Mouse (Mus musculus) liver, embryonic 12.5 days (tissue): ENCODE data around the gene Ptprf. TPM values are rescaled to one million over a fixed set of nuclear protein-coding genes. Genes with fewer than 3 reads are reported as not detected.

ENCODE experiments used
- ATAC-seq: fragments of 200-750 bp; cut with Nextera tagmentation; 2 replicates; pipeline ENCODE4 v1.8.0; 2017; ENCODE audit warnings: moderate number of reproducible peaks, mild to moderate bottlenecking, moderate library complexity
- H3K27ac ChIP-seq: fragments of 300-500 bp; sonication (generic); 2 replicates; pipeline ENCODE4 v1.5.1; 2016; ENCODE audit warnings: mild to moderate bottlenecking
- H3K27me3 ChIP-seq: fragments of 300-500 bp; sonication (generic); replicated peaks from 2 replicates; pipeline ENCODE4 v1.6.1; 2016; ENCODE audit warnings: mild to moderate bottlenecking, moderate library complexity
- H3K36me3 ChIP-seq: fragments of 300-500 bp; sonication (generic); 2 replicates; pipeline ENCODE4 v1.6.1; 2016; ENCODE audit warnings: mild to moderate bottlenecking, moderate library complexity
- H3K4me1 ChIP-seq: fragments of 300-500 bp; sonication (generic); 2 replicates; pipeline ENCODE4 v1.6.1; 2016
- H3K4me2 ChIP-seq: fragments of 300-500 bp; sonication (generic); 2 replicates; pipeline ENCODE4 v1.6.1; 2016; ENCODE audit warnings: mild to moderate bottlenecking, moderate library complexity
- H3K4me3 ChIP-seq: fragments of 300-500 bp; sonication (generic); 2 replicates; pipeline ENCODE4 v1.5.1; 2016; ENCODE audit warnings: mild to moderate bottlenecking, moderate library complexity
- H3K9ac ChIP-seq: fragments of 300-500 bp; sonication (generic); 2 replicates; pipeline ENCODE4 v1.6.1; 2016; ENCODE audit warnings: mild to moderate bottlenecking, moderate library complexity
- H3K9me3 ChIP-seq: fragments of 300-500 bp; sonication (generic); replicated peaks from 2 replicates; pipeline ENCODE4 v1.6.1; 2016; ENCODE audit warnings: mild to moderate bottlenecking, moderate library complexity
- WGBS: fragments of 180-500 bp; shearing (Covaris S2); methylation state at CpG from one replicate; pipeline ENCODE4 v1.1.7; 2016; ENCODE audit not compliant: insufficient replicate concordance; 5-methylcytosine and 5-hydroxymethylcytosine counted together
- polyA plus RNA-seq: library from polyadenylated mRNA; unstranded; fragments of >200 nt; fragmentation: Nextera tagmentation; extraction: Ambion mirVana; gene quantifications from 2 replicates; pipeline ENCODE4 v1.2.1, GENCODE M21; 2016

The Ptprf gene
- polyA plus RNA-seq, 1 experiment from 2014 or later: 19.3 TPM

DNA sequence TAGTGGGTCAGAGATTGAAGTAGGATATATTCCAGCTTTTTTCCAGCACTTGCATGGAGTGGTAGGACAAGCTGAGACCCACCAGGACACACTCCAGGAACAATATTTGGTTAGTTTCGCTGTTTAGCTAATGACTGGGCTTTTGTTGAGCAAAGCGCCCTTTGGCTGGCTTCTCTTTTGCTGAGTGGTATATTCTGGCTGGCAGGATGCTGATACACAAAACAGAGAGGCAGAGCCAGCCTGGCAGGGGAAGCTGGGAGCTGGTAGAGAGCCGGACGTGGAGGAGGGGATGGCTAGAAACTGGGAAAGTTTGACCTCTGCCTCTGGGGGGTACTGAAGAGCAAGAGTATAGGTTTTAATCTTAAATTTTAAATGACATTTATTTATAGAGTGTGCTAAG lies 13.8 kb upstream of the Ptprf start:
- no peak for ATAC-seq
- Histone ChIP-seq H3K27me3 (peaks cover 14% of the 10 kb centered on the region; the same call in 1 of the 2 replicates), H3K4me2 (no peak overlapping the region), H3K27ac (no peak overlapping the region), H3K9ac (no peak overlapping the region), H3K36me3 (no peaks in the 10 kb centered on the region), H3K4me1 (no peaks in the 10 kb centered on the region), H3K4me3 (no peak overlapping the region), H3K9me3 (no peaks in the 10 kb centered on the region)
- 58% methylated on average over 4 of the region's 4 CpGs for WGBS

DNA sequence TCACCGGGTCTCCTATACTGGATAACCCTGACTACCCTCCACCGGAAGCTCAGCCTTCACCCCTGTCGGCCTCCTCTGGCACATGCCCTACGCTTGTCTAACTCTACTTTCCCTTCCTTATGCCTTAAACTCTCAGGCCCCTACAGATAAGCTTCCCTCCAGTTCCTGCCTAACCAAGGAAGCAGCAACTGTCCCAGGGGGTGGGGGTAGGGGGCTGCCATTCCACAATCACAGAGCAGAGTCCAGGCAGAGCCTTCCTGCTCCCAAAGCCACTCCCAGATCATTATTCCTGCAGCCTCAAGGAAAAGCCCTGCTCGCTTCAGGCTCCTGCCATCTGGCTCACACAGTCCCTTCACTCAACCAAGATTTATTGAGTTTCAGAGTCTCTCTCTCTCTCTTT lies 6.6 kb upstream of the Ptprf start:
- Histone ChIP-seq H3K9ac (no peak overlapping the region), H3K27me3 (peaks cover 58% of the 10 kb centered on the region), H3K9me3 (no peaks in the 10 kb centered on the region), H3K4me3 (no peak overlapping the region), H3K4me2 (no peak overlapping the region), H3K4me1 (no peaks in the 10 kb centered on the region), H3K36me3 (no peaks in the 10 kb centered on the region), H3K27ac (no peak overlapping the region)
- ATAC-seq: peak; percentile 24; the same call in 1 of the 2 replicates
- 11% methylated on average over 5 of the region's 5 CpGs for WGBS

DNA sequence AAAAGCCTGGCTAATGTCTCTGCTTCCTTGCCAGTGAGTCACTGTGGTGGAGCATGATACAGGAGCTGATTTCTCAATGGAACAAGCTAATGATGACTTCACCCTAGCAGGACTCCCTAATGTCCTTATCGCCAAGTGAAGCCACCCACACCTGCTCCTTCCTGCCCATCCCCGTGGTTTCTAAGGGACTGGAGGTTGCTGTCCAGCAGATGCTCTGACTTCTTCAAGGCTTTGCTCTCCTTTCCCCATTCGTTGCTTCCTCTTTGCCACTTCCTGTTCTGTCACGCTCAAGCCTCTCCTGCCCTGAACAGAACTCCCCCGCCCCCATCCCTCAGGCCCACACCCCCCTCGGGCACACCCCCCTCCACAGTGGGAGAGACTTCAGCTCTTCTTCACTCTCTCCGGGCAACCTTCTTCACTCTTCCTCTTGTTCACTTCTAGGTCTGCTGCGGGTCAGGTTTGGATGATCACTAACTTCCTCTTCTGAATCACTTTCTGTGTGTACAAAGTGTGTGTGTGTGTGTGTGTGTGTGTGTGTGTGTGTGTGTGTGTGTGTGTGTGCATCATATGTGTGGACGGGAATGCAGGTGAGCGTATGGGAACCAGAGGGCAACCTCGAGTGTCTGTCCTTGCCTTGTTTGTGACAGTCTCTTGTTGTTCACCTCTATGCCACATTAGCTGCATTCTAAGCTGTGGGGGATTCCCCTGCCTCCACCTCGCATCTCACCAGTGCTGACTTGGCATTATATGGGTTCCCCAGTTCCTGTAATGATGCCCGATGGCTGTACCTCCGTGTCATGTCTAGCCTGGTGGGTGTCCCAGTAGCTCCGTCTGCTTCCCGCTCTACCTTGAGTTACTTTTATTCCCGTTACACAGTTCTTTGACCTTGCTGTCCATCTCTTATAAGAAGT lies 4.7 kb upstream of the Ptprf start:
- H3K4me3 ChIP-seq: no peak overlapping the region
- no peak overlapping the region for H3K9ac ChIP-seq
- H3K36me3 ChIP-seq: no peaks in the 10 kb centered on the region
- H3K4me1 ChIP-seq: peaks cover under 1% of the 10 kb centered on the region; the same call in 1 of the 2 replicates
- H3K27ac ChIP-seq: no peak overlapping the region
- no peak overlapping the region for H3K4me2 ChIP-seq
- H3K27me3 ChIP-seq: peaks cover 74% of the 10 kb centered on the region
- ATAC-seq: no peak
- 24% methylated on average over 17 of the region's 17 CpGs for WGBS
- no peaks in the 10 kb centered on the region for H3K9me3 ChIP-seq

DNA sequence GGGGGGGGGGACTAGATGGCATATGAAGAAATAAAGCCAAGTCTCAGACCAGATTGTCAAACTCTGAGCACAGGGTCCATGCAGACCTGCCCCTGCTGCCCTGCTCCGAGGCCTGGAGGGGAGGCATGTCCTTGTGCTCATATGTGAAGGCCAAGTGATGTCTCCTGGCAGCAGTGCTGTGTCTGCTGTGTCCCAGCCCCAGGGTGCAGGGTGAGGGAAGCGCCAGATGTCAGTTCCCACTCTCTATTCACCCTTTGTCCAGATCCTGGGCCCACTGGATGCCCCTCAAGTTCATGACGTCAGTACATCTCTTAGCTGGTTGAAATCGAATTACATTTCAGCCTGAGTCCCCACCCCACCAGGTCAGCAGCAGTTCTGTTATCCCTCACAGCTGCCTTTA lies 3.6 kb upstream of the Ptprf start:
- Histone ChIP-seq H3K4me1 (peaks cover 12% of the 10 kb centered on the region), H3K4me3 (no peak overlapping the region), H3K27me3 (peaks cover 85% of the 10 kb centered on the region), H3K27ac (no peak overlapping the region), H3K9ac (no peak overlapping the region), H3K9me3 (no peaks in the 10 kb centered on the region), H3K4me2 (no peak overlapping the region), H3K36me3 (no peaks in the 10 kb centered on the region)
- WGBS: 59% methylated on average over 4 of the region's 4 CpGs
- no peak for ATAC-seq

DNA sequence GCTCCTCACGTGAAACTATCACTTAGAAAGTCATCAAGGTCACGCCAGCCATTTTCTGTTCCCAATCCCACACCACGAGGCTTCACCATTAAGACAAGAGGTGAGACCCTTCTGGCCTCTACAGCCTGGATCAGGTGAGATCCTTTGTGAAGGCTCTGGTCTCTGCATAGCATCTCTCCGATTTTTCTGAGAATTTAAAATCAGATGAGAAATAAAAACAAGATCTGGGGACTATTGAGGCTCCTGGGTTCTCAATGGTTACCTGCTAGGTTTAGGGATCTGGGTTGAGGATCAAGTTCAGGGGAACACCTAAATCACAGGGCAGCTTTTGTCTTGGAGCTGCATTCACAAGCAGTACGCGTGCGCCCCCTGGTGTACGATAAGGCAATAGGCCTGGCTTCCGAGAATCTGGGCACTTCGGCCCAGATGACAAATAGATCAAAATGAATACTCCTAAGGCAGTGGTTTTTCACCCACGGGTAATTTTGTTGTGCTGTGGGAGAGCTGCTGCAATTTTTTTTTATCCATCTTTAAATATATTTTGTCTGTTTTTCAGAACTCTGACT lies 1.6 kb upstream of the Ptprf start:
- no peak for ATAC-seq
- WGBS: 10% methylated on average over 11 of the region's 11 CpGs
- Histone ChIP-seq H3K9ac (no peak overlapping the region), H3K4me3 (no peak overlapping the region), H3K27ac (no peak overlapping the region), H3K36me3 (no peaks in the 10 kb centered on the region), H3K27me3 (peaks cover 97% of the 10 kb centered on the region), H3K4me1 (peaks cover 21% of the 10 kb centered on the region), H3K4me2 (no peak overlapping the region), H3K9me3 (no peaks in the 10 kb centered on the region)

DNA sequence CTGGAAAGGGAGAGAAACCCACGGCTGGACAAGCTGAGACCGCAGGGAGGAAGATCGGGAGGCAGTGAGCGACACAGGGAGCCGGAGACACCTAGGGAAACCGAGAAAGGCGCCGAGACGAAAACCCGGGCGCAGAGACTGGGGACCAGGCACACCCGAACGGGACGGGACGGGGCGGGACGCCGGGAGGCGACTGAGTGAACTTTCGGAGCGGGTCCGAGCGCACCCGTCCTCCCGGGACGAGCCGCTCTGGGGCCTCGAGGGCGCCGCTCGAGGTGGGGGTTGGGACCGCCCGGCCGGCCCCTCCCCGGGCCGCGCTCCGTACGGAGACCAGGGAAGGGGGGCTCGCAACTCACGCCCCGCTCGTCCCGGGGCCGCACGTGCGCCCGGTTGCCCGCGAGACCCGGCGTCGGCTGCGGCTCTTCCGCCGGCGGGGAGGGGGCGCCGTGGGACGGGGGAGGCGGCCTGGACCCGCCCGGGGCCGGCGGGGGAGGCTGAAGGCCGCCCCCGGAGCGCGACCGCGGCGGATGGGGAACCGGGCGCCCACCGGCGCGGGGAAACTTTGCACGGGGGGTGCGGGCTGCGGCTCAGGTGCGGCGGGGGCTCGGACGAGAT lies 682 bp downstream of the Ptprf start:
- Histone ChIP-seq H3K36me3 (peaks cover 4% of the 10 kb centered on the region; the same call in 1 of the 2 replicates), H3K4me2 (peak overlapping the region; percentile 71), H3K4me1 (peaks cover 21% of the 10 kb centered on the region), H3K9me3 (no peaks in the 10 kb centered on the region), H3K27ac (peak overlapping the region; percentile 64), H3K4me3 (peak overlapping the region; percentile 65), H3K9ac (peak overlapping the region; percentile 67), H3K27me3 (peaks cover 76% of the 10 kb centered on the region)
- ATAC-seq: no peak
- WGBS: 1% methylated on average over 79 of the region's 84 CpGs

- Histone ChIP-seq H3K27ac (peak overlapping the region; percentile 64; the same call in 1 of the 2 replicates), H3K4me1 (peaks cover 21% of the 10 kb centered on the region), H3K27me3 (peaks cover 71% of the 10 kb centered on the region), H3K36me3 (peaks cover 4% of the 10 kb centered on the region; the same call in 1 of the 2 replicates), H3K4me2 (peak overlapping the region; percentile 71), H3K9me3 (no peaks in the 10 kb centered on the region), H3K9ac (peak overlapping the region; percentile 67), H3K4me3 (peak overlapping the region; percentile 65)
- WGBS: 7% methylated on average over 12 of the region's 12 CpGs
- ATAC-seq: no peak
These were observed 1.2 kb downstream of the Ptprf start for GRCm38 (mm10) chr4:118289960-118290415.

DNA sequence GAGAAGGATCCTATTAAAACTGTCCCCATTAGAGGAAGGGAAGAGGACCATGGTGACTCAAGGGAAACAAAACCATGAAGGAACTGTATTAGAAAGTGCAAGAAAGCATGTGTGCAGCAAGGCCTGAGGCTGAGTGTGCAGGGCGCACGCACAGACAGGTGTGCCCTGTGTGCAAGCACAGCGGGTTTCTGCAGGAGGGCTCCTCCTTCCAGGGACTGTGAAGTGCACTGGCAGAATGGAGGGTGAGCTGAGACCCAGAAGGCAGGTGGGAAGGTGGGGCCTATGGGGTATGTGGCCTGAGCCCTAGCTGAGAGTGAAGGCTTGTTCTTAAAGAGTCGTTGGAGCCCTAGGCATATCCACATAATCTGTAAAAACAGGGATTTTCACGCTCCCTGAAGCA lies 1.9 kb downstream of the Ptprf start:
- peaks cover 21% of the 10 kb centered on the region for H3K4me1 ChIP-seq
- H3K9me3 ChIP-seq: no peaks in the 10 kb centered on the region
- no peak overlapping the region for H3K4me3 ChIP-seq
- peak overlapping the region; percentile 71 for H3K4me2 ChIP-seq
- no peak overlapping the region for H3K9ac ChIP-seq
- ATAC-seq: no peak
- WGBS: 54% methylated on average over 5 of the region's 5 CpGs
- H3K27me3 ChIP-seq: peaks cover 64% of the 10 kb centered on the region
- peaks cover 5% of the 10 kb centered on the region; the same call in 1 of the 2 replicates for H3K36me3 ChIP-seq
- H3K27ac ChIP-seq: no peak overlapping the region

- 51% methylated on average over 6 of the region's 6 CpGs for WGBS
- peaks cover 56% of the 10 kb centered on the region for H3K27me3 ChIP-seq
- no peak overlapping the region for H3K4me3 ChIP-seq
- no peak overlapping the region for H3K9ac ChIP-seq
- no peak for ATAC-seq
- peaks cover 21% of the 10 kb centered on the region for H3K4me1 ChIP-seq
- H3K27ac ChIP-seq: no peak overlapping the region
- peak overlapping the region; percentile 5; the same call in 1 of the 2 replicates for H3K4me2 ChIP-seq
- no peaks in the 10 kb centered on the region for H3K9me3 ChIP-seq
- peaks cover 9% of the 10 kb centered on the region; the same call in 1 of the 2 replicates for H3K36me3 ChIP-seq
These were observed 2.7 kb downstream of the Ptprf start for GRCm38 (mm10) chr4:118288531-118288930.

GRCm38 (mm10) chr4:118286202-118286601 lies 5.0 kb downstream of the Ptprf start:
- WGBS: 67% methylated on average over 5 of the region's 5 CpGs
- peaks cover 36% of the 10 kb centered on the region for H3K27me3 ChIP-seq
- peaks cover 9% of the 10 kb centered on the region; the same call in 1 of the 2 replicates for H3K36me3 ChIP-seq
- no peak overlapping the region for H3K9ac ChIP-seq
- H3K27ac ChIP-seq: no peak overlapping the region
- H3K4me1 ChIP-seq: peaks cover 21% of the 10 kb centered on the region
- H3K9me3 ChIP-seq: no peaks in the 10 kb centered on the region
- H3K4me3 ChIP-seq: no peak overlapping the region
- no peak for ATAC-seq
- no peak overlapping the region for H3K4me2 ChIP-seq

- 44% methylated on average over 1 of the region's 1 CpGs for WGBS
- no peak for ATAC-seq
- Histone ChIP-seq H3K36me3 (peaks cover 6% of the 10 kb centered on the region; the same call in 1 of the 2 replicates), H3K9ac (no peak overlapping the region), H3K9me3 (no peaks in the 10 kb centered on the region), H3K4me1 (peaks cover 15% of the 10 kb centered on the region; the same call in 1 of the 2 replicates), H3K27ac (no peak overlapping the region), H3K27me3 (no peaks in the 10 kb centered on the region; the same call in none of the 2 replicates), H3K4me3 (no peak overlapping the region), H3K4me2 (no peak overlapping the region)
These were observed 9.0 kb downstream of the Ptprf start for GRCm38 (mm10) chr4:118282182-118282562.
